Mouse (Mus musculus) embryonic facial prominence, embryonic 10.5 days (tissue): ENCODE results near the gene Nin. TPM values are rescaled to one million over a fixed set of nuclear protein-coding genes. Genes with fewer than 3 reads are reported as not detected.
A peak's percentile ranks its signal among the peaks of the same experiment; 100 is the strongest.

Experiments
- DNase-seq: peaks from one replicate; pipeline ENCODE4 v3.0.0-alpha.2; 2017; ENCODE audit warnings: low spot score
- H3K27ac ChIP-seq: fragments of 300-500 bp; sonication (generic); replicated peaks from 2 replicates; pipeline ENCODE4 v1.5.1; 2016; ENCODE audit warnings: mild to moderate bottlenecking
- H3K27me3 ChIP-seq: fragments of 300-500 bp; sonication (generic); replicated peaks from 2 replicates; pipeline ENCODE4 v1.6.1; 2016; ENCODE audit warnings: low read depth, mild to moderate bottlenecking; ENCODE audit not compliant: poor library complexity, severe bottlenecking
- H3K36me3 ChIP-seq: fragments of 300-500 bp; sonication (generic); replicated peaks from 2 replicates; pipeline ENCODE4 v1.6.1; 2016; ENCODE audit warnings: mild to moderate bottlenecking, moderate library complexity
- H3K4me1 ChIP-seq: fragments of 300-500 bp; sonication (generic); 2 replicates; pipeline ENCODE4 v1.6.1; 2016
- H3K4me3 ChIP-seq: fragments of 300-500 bp; sonication (generic); 2 replicates; pipeline ENCODE4 v1.5.1; 2016; ENCODE audit warnings: mild to moderate bottlenecking, moderate library complexity
- H3K9me3 ChIP-seq: fragments of 300-500 bp; sonication (generic); 2 replicates; pipeline ENCODE4 v1.6.1; 2016; ENCODE audit warnings: mild to moderate bottlenecking
- WGBS: fragments of 180-500 bp; shearing (Covaris S2); methylation state at CpG from one replicate; pipeline ENCODE4 v1.1.7; 2016; 5-methylcytosine and 5-hydroxymethylcytosine counted together
- polyA plus RNA-seq: library from polyadenylated mRNA; unstranded; fragments of >200 nt; fragmentation: Nextera tagmentation; extraction: Ambion mirVana; gene quantifications from 2 replicates; pipeline ENCODE4 v1.2.1, GENCODE M21; 2016

Nin gene
- polyA plus RNA-seq, 1 experiment from 2014 or later = 11.7 TPM

DNA sequence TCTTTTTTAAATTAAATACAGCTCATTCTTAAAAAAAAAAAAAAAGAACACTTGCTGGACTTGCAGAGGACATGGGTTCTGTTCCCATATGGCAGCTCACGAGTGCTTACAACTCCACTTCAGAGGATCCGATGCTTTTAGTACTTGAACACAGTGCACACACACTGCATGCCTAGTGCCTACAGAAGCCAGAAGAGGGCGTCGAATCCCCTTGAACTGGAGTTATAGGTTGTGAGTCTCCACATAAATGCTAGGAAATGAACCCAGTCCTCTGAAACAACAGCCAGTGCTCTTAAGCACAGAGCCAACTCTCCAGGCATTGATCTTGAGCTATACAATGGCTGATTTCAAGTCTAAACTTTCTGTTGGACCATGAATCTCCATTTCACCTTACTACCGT lies 130.6 kb downstream of the Nin start:
- H3K27me3 ChIP-seq = no peaks in the 10 kb centered on the region
- peaks cover 10% of the 10 kb centered on the region for H3K4me1 ChIP-seq
- no peak overlapping the region for H3K4me3 ChIP-seq
- peak; percentile 17 for DNase-seq
- peaks cover 63% of the 10 kb centered on the region for H3K36me3 ChIP-seq
- 76% methylated on average over 5 of the region's 5 CpGs for WGBS
- no peaks in the 10 kb centered on the region for H3K9me3 ChIP-seq
- no peak overlapping the region for H3K27ac ChIP-seq

DNA sequence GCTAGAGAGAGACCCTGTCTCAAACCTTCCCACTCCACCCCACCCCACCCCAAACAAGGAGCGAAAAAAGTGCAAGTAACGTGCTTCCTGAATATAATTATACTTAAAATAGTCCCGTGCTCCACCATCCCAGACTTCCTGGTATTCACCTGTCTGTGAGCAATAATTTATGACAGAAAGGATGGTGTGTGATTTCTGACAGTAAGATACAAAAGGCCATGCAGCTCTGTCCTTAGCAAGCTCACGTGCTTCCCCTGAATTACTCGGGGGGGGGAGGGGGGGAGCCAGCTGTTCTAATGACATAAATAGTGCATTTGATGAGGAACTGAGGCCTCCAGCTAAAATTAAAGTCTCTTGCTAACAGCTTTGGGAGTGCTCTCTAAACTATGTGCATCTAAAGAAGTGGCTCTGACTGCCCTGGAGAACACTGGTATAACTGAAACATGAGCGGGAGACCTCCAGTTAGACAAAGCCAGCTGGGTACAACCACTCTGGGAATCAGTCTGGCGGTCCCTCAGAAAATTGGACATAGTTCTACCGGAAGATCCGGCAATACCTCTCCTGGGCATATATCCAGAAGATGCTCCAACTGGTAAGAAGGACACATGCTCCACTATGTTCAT lies 136.0 kb downstream of the Nin start:
- no peaks in the 10 kb centered on the region for H3K27me3 ChIP-seq
- peaks cover 86% of the 10 kb centered on the region for H3K36me3 ChIP-seq
- H3K4me3 ChIP-seq = no peak overlapping the region
- H3K9me3 ChIP-seq = no peaks in the 10 kb centered on the region
- DNase-seq = no peak
- WGBS = 79% methylated on average over 9 of the region's 9 CpGs
- no peaks in the 10 kb centered on the region for H3K4me1 ChIP-seq
- H3K27ac ChIP-seq = no peak overlapping the region

DNA sequence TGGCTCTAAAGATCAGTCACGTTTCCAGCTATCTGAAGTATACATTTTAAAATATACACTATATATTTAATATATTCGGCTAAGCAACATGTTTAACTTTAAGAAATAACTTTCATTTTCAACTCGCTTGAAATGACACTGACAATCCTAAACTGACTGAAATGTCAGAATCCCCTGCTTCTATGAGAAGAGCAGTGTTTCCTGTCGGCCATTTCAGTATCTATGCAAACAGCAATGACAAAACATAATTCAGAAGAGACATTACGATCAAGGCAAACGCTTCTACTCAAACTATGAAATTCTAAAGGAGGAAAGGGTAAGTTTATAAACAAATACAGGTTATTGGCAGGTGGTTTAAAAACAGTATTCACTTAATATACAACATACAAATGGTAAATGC lies 136.8 kb downstream of the Nin start:
- H3K36me3 ChIP-seq = peaks cover 86% of the 10 kb centered on the region
- H3K4me3 ChIP-seq = no peak overlapping the region
- H3K9me3 ChIP-seq = no peaks in the 10 kb centered on the region
- H3K4me1 ChIP-seq = no peaks in the 10 kb centered on the region
- no peak for DNase-seq
- H3K27me3 ChIP-seq = no peaks in the 10 kb centered on the region
- WGBS = 89% methylated on average over 6 of the region's 6 CpGs
- H3K27ac ChIP-seq = no peak overlapping the region

DNA sequence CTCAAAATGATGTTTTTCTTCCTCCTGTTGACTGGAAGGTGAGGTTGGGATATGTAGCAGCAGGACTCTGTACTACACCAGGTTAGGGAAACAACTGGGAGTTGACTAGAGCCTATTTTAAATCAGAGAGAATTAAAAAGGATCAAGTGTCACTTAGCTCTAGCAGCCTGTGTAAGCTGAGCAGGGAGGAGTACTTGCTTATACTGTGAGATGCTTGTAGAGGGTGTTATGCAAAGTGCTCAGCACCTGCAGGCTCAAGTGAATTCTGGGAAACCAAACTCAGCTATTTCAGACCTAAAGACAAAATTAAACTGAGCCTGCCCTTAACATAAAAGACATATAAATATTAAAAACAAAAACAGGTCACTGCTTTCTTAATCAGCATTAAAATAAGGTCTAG lies 139.9 kb downstream of the Nin start:
- no peak overlapping the region for H3K27ac ChIP-seq
- H3K36me3 ChIP-seq = peaks cover 88% of the 10 kb centered on the region
- H3K9me3 ChIP-seq = no peaks in the 10 kb centered on the region
- H3K27me3 ChIP-seq = no peaks in the 10 kb centered on the region
- no peaks in the 10 kb centered on the region for H3K4me1 ChIP-seq
- H3K4me3 ChIP-seq = no peak overlapping the region
- DNase-seq = no peak

DNA sequence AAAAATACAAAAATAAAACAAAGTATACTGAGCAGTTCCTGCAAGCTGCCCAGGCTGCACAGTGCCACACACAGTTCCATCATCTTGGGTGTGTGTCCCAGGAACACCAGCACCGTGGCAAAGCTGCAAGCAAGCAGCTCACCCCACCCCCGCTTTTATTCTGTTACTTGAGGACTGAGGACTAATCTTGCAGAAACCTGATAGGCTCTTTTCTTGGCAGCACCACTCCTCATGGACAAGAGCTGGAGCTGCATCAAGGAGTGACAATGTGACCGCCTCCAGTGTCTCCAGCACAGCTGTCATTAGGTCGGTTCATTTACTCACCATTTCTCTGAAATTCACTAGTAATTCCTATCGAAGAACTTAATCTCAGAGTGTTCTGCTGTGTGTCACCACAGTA lies 145.4 kb downstream of the Nin start:
- Histone ChIP-seq H3K27me3 (no peaks in the 10 kb centered on the region), H3K9me3 (no peaks in the 10 kb centered on the region), H3K4me3 (no peak overlapping the region), H3K36me3 (peaks cover 99% of the 10 kb centered on the region), H3K27ac (no peak overlapping the region), H3K4me1 (no peaks in the 10 kb centered on the region)
- DNase-seq = no peak
- 70% methylated on average over 5 of the region's 5 CpGs for WGBS

DNA sequence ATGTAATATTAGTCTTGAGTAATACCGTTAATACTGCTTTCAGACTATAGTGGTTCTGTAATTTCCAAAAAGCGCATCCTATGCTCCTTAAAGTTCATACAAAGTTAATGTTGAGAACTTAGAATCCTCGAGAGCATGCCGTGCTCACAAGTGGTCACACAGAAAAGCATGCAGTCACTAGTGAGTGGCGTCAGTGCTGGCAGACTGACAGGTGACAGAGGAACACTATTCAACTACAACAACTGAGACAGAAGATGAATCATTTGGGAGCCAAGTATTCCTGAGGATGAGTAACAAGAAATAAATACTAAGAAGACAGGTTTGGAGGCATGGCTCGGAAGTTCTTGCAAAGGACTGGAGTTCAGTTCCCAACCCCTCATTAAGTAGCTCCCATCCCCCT lies 146.4 kb downstream of the Nin start:
- WGBS = 91% methylated on average over 6 of the region's 6 CpGs
- H3K27me3 ChIP-seq = no peaks in the 10 kb centered on the region
- H3K36me3 ChIP-seq = peaks cover 99% of the 10 kb centered on the region
- no peak for DNase-seq
- no peak overlapping the region for H3K4me3 ChIP-seq
- no peaks in the 10 kb centered on the region for H3K4me1 ChIP-seq
- no peaks in the 10 kb centered on the region for H3K9me3 ChIP-seq
- H3K27ac ChIP-seq = no peak overlapping the region

DNA sequence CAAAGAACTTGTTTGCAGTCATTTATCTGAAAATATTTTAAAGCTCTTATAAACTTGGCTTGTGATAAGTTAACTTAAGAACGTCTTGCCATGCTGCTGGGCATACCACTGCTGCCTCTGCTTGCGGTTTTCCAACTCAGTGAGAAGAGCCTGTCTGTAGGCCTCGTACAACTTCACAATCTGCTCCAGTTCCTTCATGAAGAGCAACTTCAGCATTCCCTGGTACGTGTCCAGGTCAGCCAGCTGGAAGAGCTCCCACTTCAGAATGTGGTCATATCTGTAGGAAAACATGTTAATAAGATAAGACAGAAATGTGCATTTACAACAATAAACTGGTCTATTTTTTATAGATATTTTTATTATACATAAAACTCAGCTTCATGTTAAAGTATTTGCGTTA lies 147.4 kb downstream of the Nin start:
- Histone ChIP-seq H3K4me3 (no peak overlapping the region), H3K4me1 (no peaks in the 10 kb centered on the region), H3K27ac (no peak overlapping the region), H3K27me3 (no peaks in the 10 kb centered on the region), H3K9me3 (no peaks in the 10 kb centered on the region), H3K36me3 (peaks cover 99% of the 10 kb centered on the region)
- 92% methylated on average over 5 of the region's 5 CpGs for whole genome bisulfite sequencing
- DNase-seq = no peak

DNA sequence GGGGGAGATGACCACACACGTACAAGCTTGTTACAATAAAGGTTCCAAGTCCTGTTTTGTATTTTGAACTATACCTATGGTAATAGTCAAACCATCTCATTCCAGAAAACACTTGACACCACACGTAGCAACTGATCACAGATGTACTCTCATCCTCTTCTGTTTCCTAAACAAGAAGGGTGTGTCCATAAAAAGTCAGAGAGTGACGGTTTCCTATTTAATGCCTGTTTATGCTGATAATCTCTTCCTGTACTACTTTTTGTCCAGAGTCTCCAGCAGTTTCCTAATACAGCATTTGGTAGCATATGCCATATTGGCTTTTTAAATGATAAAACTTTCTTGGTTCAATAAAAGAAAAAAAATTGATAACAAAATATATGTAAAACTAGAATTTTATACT lies 147.9 kb downstream of the Nin start:
- 88% methylated on average over 3 of the region's 3 CpGs for WGBS
- peaks cover 98% of the 10 kb centered on the region for H3K36me3 ChIP-seq
- no peak overlapping the region for H3K4me3 ChIP-seq
- H3K4me1 ChIP-seq = no peaks in the 10 kb centered on the region
- H3K9me3 ChIP-seq = no peaks in the 10 kb centered on the region
- H3K27ac ChIP-seq = no peak overlapping the region
- DNase-seq = no peak
- H3K27me3 ChIP-seq = no peaks in the 10 kb centered on the region

DNA sequence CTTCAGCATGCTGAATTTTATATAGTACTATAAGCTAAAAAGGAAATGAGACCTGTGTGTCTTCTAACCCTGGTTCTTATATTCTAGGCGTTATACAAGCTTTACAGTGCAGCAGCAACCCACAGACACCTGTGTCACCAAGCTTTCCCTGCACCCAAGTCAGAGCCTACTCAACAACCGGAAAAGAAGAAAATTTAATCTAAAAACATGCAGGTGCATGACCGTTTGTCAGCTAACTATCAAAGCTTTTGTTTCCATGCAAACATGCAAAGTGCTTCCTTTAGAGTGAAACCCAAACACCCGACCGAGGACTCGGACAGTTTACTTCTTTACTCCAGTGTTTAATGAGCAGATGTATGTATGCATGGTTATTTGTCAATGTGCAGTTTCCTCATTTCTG lies 150.4 kb downstream of the Nin start:
- no peaks in the 10 kb centered on the region for H3K4me1 ChIP-seq
- H3K27ac ChIP-seq = no peak overlapping the region
- no peaks in the 10 kb centered on the region for H3K27me3 ChIP-seq
- H3K4me3 ChIP-seq = no peak overlapping the region
- peaks cover 90% of the 10 kb centered on the region for H3K36me3 ChIP-seq
- 92% methylated on average over 6 of the region's 6 CpGs for WGBS
- DNase-seq = no peak
- no peaks in the 10 kb centered on the region for H3K9me3 ChIP-seq

DNA sequence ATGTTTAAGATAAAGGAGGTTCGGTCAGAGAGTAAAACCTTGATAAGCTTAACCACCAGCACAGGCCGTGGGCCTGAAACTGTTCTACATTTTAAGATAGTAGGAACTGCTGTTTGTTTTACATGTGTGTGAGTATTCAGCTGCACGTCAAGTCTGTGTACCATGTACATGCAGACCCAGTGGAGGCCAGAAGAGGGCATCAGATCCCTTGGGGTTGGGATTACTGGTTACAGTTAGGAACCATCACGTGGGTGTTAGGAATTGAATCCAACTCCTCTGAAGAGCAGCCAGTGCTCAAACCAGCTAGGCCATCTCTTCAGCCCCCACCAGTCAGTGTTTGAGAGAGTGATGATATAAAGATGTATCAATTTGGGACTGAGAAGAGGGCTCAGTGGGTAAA lies 151.0 kb downstream of the Nin start:
- no peak overlapping the region for H3K27ac ChIP-seq
- 72% methylated on average over 4 of the region's 4 CpGs for WGBS
- H3K9me3 ChIP-seq = no peaks in the 10 kb centered on the region
- peaks cover 88% of the 10 kb centered on the region for H3K36me3 ChIP-seq
- peak; percentile 39 for DNase-seq
- no peaks in the 10 kb centered on the region for H3K4me1 ChIP-seq
- no peak overlapping the region for H3K4me3 ChIP-seq
- no peaks in the 10 kb centered on the region for H3K27me3 ChIP-seq

Other genes starting within 250 kb of the Nin start
- gene Atl1, start 221.1 kb downstream of the Nin start, polyA plus RNA-seq = 11.0 and 11.2 TPM in 2 replicates
- 31.9 and 33.7 TPM in 2 replicates for gene Map4k5, start 220.5 kb downstream of the Nin start, polyA plus RNA-seq
- gene Sav1, start 126.7 kb downstream of the Nin start, polyA plus RNA-seq = 6.4 and 6.9 TPM in 2 replicates
- gene Abhd12b, start 40.4 kb upstream of the Nin start, polyA plus RNA-seq = not detected in 2 replicates
- gene Pygl, start 117.8 kb upstream of the Nin start, polyA plus RNA-seq = 8.4 and 8.6 TPM in 2 replicates
- 3.4 and 6.1 TPM in 2 replicates for gene Trim9, start 233.9 kb upstream of the Nin start, polyA plus RNA-seq